Mouse (Mus musculus) CH12.LX (cell line): Measurements from ENCODE around the gene Defb28. TPM values are rescaled to one million over a fixed set of nuclear protein-coding genes. Genes with fewer than 3 reads are reported as not detected.

ENCODE experiments used
- DNase-seq: peaks from one replicate; pipeline ENCODE4 v3.0.0-alpha.2; 2013; ENCODE audit errors: extremely low read depth
- H3K27ac ChIP-seq: 2 replicates; pipeline ENCODE4 v1.5.1; 2012; ENCODE audit warnings: low read depth, mild to moderate bottlenecking, control low read depth, moderate library complexity; ENCODE audit not compliant: insufficient read depth
- H3K27me3 ChIP-seq: replicated peaks from 2 replicates; pipeline ENCODE3; 2012; ENCODE audit warnings: inconsistent platforms
- H3K36me3 ChIP-seq, 2 experiments: replicated peaks in 1 of 2; 2 replicates each; pipeline versions ENCODE3 to v1.6.1; 2012; ENCODE audit warnings: inconsistent platforms in 1 of 2, low read length in 1 of 2, mild to moderate bottlenecking in 1 of 2, mixed read lengths in 1 of 2, moderate library complexity in 1 of 2; ENCODE audit not compliant: control insufficient read depth in 1 of 2, insufficient read depth in 1 of 2
- H3K4me1 ChIP-seq, 2 experiments: 2 replicates each; pipeline ENCODE4 v1.6.1; 2012; ENCODE audit warnings: inconsistent platforms in 1 of 2, moderate library complexity in 1 of 2; ENCODE audit not compliant: insufficient read depth in 2 of 2, control insufficient read depth in 1 of 2
- H3K4me2 ChIP-seq: 2 replicates; pipeline ENCODE4 v1.6.1; 2012; ENCODE audit warnings: low read depth, mild to moderate bottlenecking, control low read depth; ENCODE audit not compliant: poor library complexity, insufficient read depth, severe bottlenecking
- H3K4me3 ChIP-seq, 3 experiments: fragments of 150-350 bp in 1 of 3; sonication (generic) in 1 of 3; replicated peaks in 1 of 3; 2 replicates each; pipeline versions ENCODE3 to v1.5.1; 2011 to 2012; ENCODE audit warnings: low read depth in 2 of 3, low read length in 2 of 3, mild to moderate bottlenecking in 2 of 3, moderate library complexity in 2 of 3, control low read depth in 1 of 3, improper control_type of control experiment in 1 of 3, inconsistent platforms in 1 of 3, mixed read lengths in 1 of 3; ENCODE audit not compliant: poor library complexity in 1 of 3
- H3K79me2 ChIP-seq: replicated peaks from 2 replicates; pipeline ENCODE4 v1.6.1; 2012; ENCODE audit warnings: mild to moderate bottlenecking, moderate library complexity; ENCODE audit not compliant: control insufficient read depth, poor library complexity, insufficient read depth, severe bottlenecking; ENCODE audit errors: extremely low read depth
- H3K9ac ChIP-seq: 2 replicates; pipeline ENCODE4 v1.6.1; 2012; ENCODE audit warnings: low read depth, mild to moderate bottlenecking, control low read depth, moderate library complexity; ENCODE audit not compliant: insufficient read depth
- H3K9me3 ChIP-seq: replicated peaks from 2 replicates; pipeline ENCODE3; 2012; ENCODE audit warnings: low read length, inconsistent platforms, mixed read lengths
- BHLHE40 ChIP-seq: IDR thresholded peaks from 2 replicates; pipeline ENCODE4 v1.6.1; 2011; ENCODE audit warnings: mild to moderate bottlenecking, low read depth, low read length, improper control_type of control experiment
- CHD1 ChIP-seq: IDR thresholded peaks from 2 replicates; pipeline ENCODE4 v1.6.1; 2012; ENCODE audit warnings: low read depth, low read length, improper control_type of control experiment, inconsistent platforms
- CHD2 ChIP-seq: IDR thresholded peaks from 2 replicates; pipeline ENCODE4 v1.6.1; 2011; ENCODE audit warnings: low read length, improper control_type of control experiment
- CTCF ChIP-seq, 2 experiments: IDR thresholded peaks in 1 of 2; conservative IDR thresholded peaks in 1 of 2; 2 replicates each; pipeline ENCODE4 v1.5.1; 2011 to 2012; ENCODE audit warnings: low read depth in 2 of 2, low read length in 2 of 2, improper control_type of control experiment in 1 of 2, inconsistent platforms in 1 of 2, mild to moderate bottlenecking in 1 of 2, moderate library complexity in 1 of 2
- E2F4 ChIP-seq: IDR thresholded peaks from 2 replicates; pipeline ENCODE4 v1.6.1; 2011; ENCODE audit warnings: low read depth, low read length, improper control_type of control experiment; ENCODE audit not compliant: insufficient replicate concordance
- ELF1 ChIP-seq: IDR thresholded peaks from 2 replicates; pipeline ENCODE4 v1.6.1; 2014; ENCODE audit warnings: low read depth, mild to moderate bottlenecking, inconsistent platforms, low read length, improper control_type of control experiment
- EP300 ChIP-seq: IDR thresholded peaks from 2 replicates; pipeline ENCODE4 v1.6.1; 2011; ENCODE audit warnings: low read length, improper control_type of control experiment
- GABPA ChIP-seq: IDR thresholded peaks from 2 replicates; pipeline ENCODE4 v1.6.1; 2012; ENCODE audit warnings: low read depth, low read length, improper control_type of control experiment, inconsistent platforms; ENCODE audit not compliant: insufficient replicate concordance
- JUN ChIP-seq: IDR thresholded peaks from 2 replicates; pipeline ENCODE4 v1.6.1; 2011; ENCODE audit warnings: low read depth, mild to moderate bottlenecking, low read length, improper control_type of control experiment, moderate library complexity; ENCODE audit not compliant: insufficient read depth
- MAFK ChIP-seq: IDR thresholded peaks from 2 replicates; pipeline ENCODE4 v1.6.1; 2011; ENCODE audit warnings: low read length, improper control_type of control experiment; ENCODE audit not compliant: insufficient replicate concordance
- MAX ChIP-seq: IDR thresholded peaks from 2 replicates; pipeline ENCODE4 v1.6.1; 2011; ENCODE audit warnings: low read length, improper control_type of control experiment
- MAZ ChIP-seq: IDR thresholded peaks from 2 replicates; pipeline ENCODE4 v1.6.1; 2012; ENCODE audit warnings: low read depth, mild to moderate bottlenecking, inconsistent platforms, low read length, improper control_type of control experiment, moderate library complexity
- MYC ChIP-seq: IDR thresholded peaks from 2 replicates; pipeline ENCODE4 v1.6.1; 2011; ENCODE audit warnings: low read depth, mild to moderate bottlenecking, improper control_type of control experiment, low read length
- NRF1 ChIP-seq: IDR thresholded peaks from 2 replicates; pipeline ENCODE4 v1.6.1; 2014; ENCODE audit warnings: low read depth, mild to moderate bottlenecking, inconsistent platforms, low read length, improper control_type of control experiment, moderate library complexity
- RCOR1 ChIP-seq: conservative IDR thresholded peaks from 2 replicates; pipeline ENCODE4 v1.6.1; 2012; ENCODE audit warnings: low read depth, mild to moderate bottlenecking, inconsistent platforms, low read length, improper control_type of control experiment
- SIN3A ChIP-seq: IDR thresholded peaks from 2 replicates; pipeline ENCODE4 v1.6.1; 2012; ENCODE audit warnings: low read length, improper control_type of control experiment, inconsistent platforms
- TBP ChIP-seq: conservative IDR thresholded peaks from 2 replicates; pipeline ENCODE4 v1.6.1; 2011; ENCODE audit warnings: low read depth, low read length, improper control_type of control experiment
- TCF12 ChIP-seq: IDR thresholded peaks from 2 replicates; pipeline ENCODE4 v1.6.1; 2014; ENCODE audit warnings: low read depth, mild to moderate bottlenecking, inconsistent platforms, low read length, improper control_type of control experiment
- UBTF ChIP-seq: IDR thresholded peaks from 2 replicates; pipeline ENCODE4 v1.6.1; 2012; ENCODE audit warnings: low read depth, mild to moderate bottlenecking, inconsistent platforms, low read length, improper control_type of control experiment, moderate library complexity
- ZNF384 ChIP-seq: IDR thresholded peaks from 2 replicates; pipeline ENCODE4 v1.6.1; 2012; ENCODE audit warnings: low read depth, low read length, improper control_type of control experiment, inconsistent platforms
- dilution Hi-C: fragments of 300-500 bp; cut with MboI; formaldehyde crosslinking; loops from 2 replicates; pipeline ENCODE4 v1.14.3; 2020; ENCODE audit warnings: low sequenced_read_pairs; ENCODE audit not compliant: extremely low pct_unique_long_range_greater_than_20kb, extremely low pct_ligation_motif_present
- in situ Hi-C: fragments of 300-500 bp; cut with MboI; formaldehyde crosslinking; loops from 3 replicates; pipeline ENCODE4 v1.14.3; 2019; ENCODE audit warnings: low sequenced_read_pairs, low pct_ligation_motif_present, low pct_unique_long_range_greater_than_20kb, mixed read lengths
- polyA plus RNA-seq: library from polyadenylated mRNA; unstranded; fragments of >175 nt; gene quantifications from 2 replicates; pipeline ENCODE4 v1.2.1, GENCODE M21; 2012; ENCODE audit warnings: low read depth; ENCODE audit not compliant: insufficient read length
- total RNA-seq, 2 experiments: library from RNA; depleted of rRNA; stranded (reverse); fragments of 300-350 nt in 1 of 2; fragments of >200 nt in 1 of 2; gene quantifications; 2 replicates each; pipeline ENCODE4 v1.2.3; 2012 to 2014

The Defb28 gene
- total and polyA plus RNA-seq, 3 experiments = not detected

GRCm38 (mm10) chr2:152569881-152570280 lies 51.8 kb downstream of the Defb28 start:
- Histone ChIP-seq H3K4me1 (no peaks in the 10 kb centered on the region), H3K27ac (no peak overlapping the region), H3K36me3 (no peaks in the 10 kb centered on the region), H3K4me2 (no peak overlapping the region), H3K4me3 (no peak overlapping the region), H3K27me3 (peaks cover 55% of the 10 kb centered on the region), H3K9ac (no peak overlapping the region), H3K79me2 (no peaks in the 10 kb centered on the region), H3K9me3 (peaks cover 7% of the 10 kb centered on the region)
- dilution Hi-C loops = no loop called here
- TF ChIP-seq JUN (no peak), CHD2 (no peak), TBP (no peak), EP300 (no peak), E2F4 (no peak), ELF1 (no peak), CHD1 (no peak), NRF1 (no peak), MAZ (no peak), MYC (no peak), MAX (no peak), UBTF (no peak), RCOR1 (no peak), MAFK (no peak), GABPA (no peak), TCF12 (no peak), SIN3A (no peak), ZNF384 (no peak), BHLHE40 (no peak)
- in situ Hi-C loops = no loop called here
- DNase-seq = no peak

DNA sequence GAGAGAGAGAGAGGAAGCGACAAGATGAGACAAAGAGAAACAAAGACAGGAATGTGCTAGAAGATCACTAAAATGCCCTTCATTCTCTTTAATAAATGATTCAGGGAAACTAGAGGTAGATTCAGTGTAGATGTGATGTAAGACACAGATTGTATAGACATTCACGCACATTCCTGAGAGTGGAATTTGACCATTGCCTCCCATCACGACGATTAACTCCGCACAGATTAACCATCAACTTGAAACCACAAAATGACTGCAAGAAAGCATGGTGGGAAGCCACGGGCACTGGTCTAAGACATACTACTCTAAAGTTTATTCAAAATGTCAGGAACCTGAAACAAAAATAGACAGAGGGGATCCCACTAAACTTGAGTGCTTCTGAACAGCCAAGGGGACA lies 52.3 kb downstream of the Defb28 start:
- Histone ChIP-seq H3K4me3 (no peak overlapping the region), H3K27me3 (peaks cover 55% of the 10 kb centered on the region), H3K4me2 (no peak overlapping the region), H3K27ac (no peak overlapping the region), H3K79me2 (no peaks in the 10 kb centered on the region), H3K36me3 (no peaks in the 10 kb centered on the region), H3K9me3 (peaks cover 7% of the 10 kb centered on the region), H3K4me1 (no peaks in the 10 kb centered on the region), H3K9ac (no peak overlapping the region)
- in situ Hi-C loops (no loop called here), dilution Hi-C loops (no loop called here)
- no peak for DNase-seq
- TF ChIP-seq ELF1 = no peak
- TF ChIP-seq GABPA = no peak
- TF ChIP-seq CTCF (conservative IDR thresholded peaks at IDR 0.05 in 1 of 2, IDR thresholded peaks at IDR 0.05 in 1 of 2; ENCODE audit: low read depth in 2 of 2, low read length in 2 of 2) = no peak

Other genes with a start within 250 kb of the Defb28 start
Only the 20 nearest of the 23 such genes appear.
- gene Rbck1, start 185.6 kb upstream of the Defb28 start, total RNA-seq (2012; rRNA removed) = 118 and 134 TPM in 2 replicates
- gene Rbck1, start 185.6 kb upstream of the Defb28 start, total RNA-seq (2014; rRNA removed) = 98.0 and 109 TPM in 2 replicates
- gene Rbck1, start 185.6 kb upstream of the Defb28 start, polyA plus RNA-seq = 133 and 143 TPM in 2 replicates
- 16.5 and 56.9 TPM in 2 replicates for gene Trib3, start 174.2 kb upstream of the Defb28 start, total RNA-seq (2012; rRNA removed)
- 18.2 and 30.0 TPM in 2 replicates for gene Trib3, start 174.2 kb upstream of the Defb28 start, total RNA-seq (2014; rRNA removed)
- gene Trib3, start 174.2 kb upstream of the Defb28 start, polyA plus RNA-seq = 23.7 and 25.1 TPM in 2 replicates
- not detected in 2 replicates for gene Nrsn2, start 141.6 kb upstream of the Defb28 start, total RNA-seq (2012; rRNA removed)
- not detected in 2 replicates for gene Nrsn2, start 141.6 kb upstream of the Defb28 start, total RNA-seq (2014; rRNA removed)
- gene Nrsn2, start 141.6 kb upstream of the Defb28 start, polyA plus RNA-seq = not detected in 2 replicates
- not detected in 2 replicates for gene Sox12, start 120.2 kb upstream of the Defb28 start, total RNA-seq (2012; rRNA removed)
- not detected in 2 replicates for gene Sox12, start 120.2 kb upstream of the Defb28 start, total RNA-seq (2014; rRNA removed)
- gene Sox12, start 120.2 kb upstream of the Defb28 start, polyA plus RNA-seq = 0.09 TPM in 1 of 2 replicates, not detected in the other
- gene Zcchc3, start 103.2 kb upstream of the Defb28 start, total RNA-seq (2012; rRNA removed) = not detected in 2 replicates
- not detected in 2 replicates for gene Zcchc3, start 103.2 kb upstream of the Defb28 start, total RNA-seq (2014; rRNA removed)
- not detected in 2 replicates for gene Zcchc3, start 103.2 kb upstream of the Defb28 start, polyA plus RNA-seq
- gene 6820408C15Rik, start 102.7 kb upstream of the Defb28 start, total RNA-seq (2012; rRNA removed) = not detected in 2 replicates
- not detected in 2 replicates for gene 6820408C15Rik, start 102.7 kb upstream of the Defb28 start, total RNA-seq (2014; rRNA removed)
- gene 6820408C15Rik, start 102.7 kb upstream of the Defb28 start, polyA plus RNA-seq = not detected in 2 replicates
- not detected in 2 replicates for gene Defb23, start 53.6 kb upstream of the Defb28 start, total RNA-seq (2012; rRNA removed)
- gene Defb23, start 53.6 kb upstream of the Defb28 start, total RNA-seq (2014; rRNA removed) = not detected in 2 replicates
- gene Defb23, start 53.6 kb upstream of the Defb28 start, polyA plus RNA-seq = not detected in 2 replicates
- gene Defb20, start 41.2 kb upstream of the Defb28 start, total RNA-seq (2012; rRNA removed) = not detected in 2 replicates
- not detected in 2 replicates for gene Defb20, start 41.2 kb upstream of the Defb28 start, total RNA-seq (2014; rRNA removed)
- not detected in 2 replicates for gene Defb20, start 41.2 kb upstream of the Defb28 start, polyA plus RNA-seq
- gene Defb22, start 28.1 kb upstream of the Defb28 start, total RNA-seq (2012; rRNA removed) = not detected in 2 replicates
- gene Defb22, start 28.1 kb upstream of the Defb28 start, total RNA-seq (2014; rRNA removed) = not detected in 2 replicates
- not detected in 2 replicates for gene Defb22, start 28.1 kb upstream of the Defb28 start, polyA plus RNA-seq
- not detected in 2 replicates for gene Defb26, start 6.6 kb upstream of the Defb28 start, total RNA-seq (2012; rRNA removed)
- not detected in 2 replicates for gene Defb26, start 6.6 kb upstream of the Defb28 start, total RNA-seq (2014; rRNA removed)
- gene Defb26, start 6.6 kb upstream of the Defb28 start, polyA plus RNA-seq = not detected in 2 replicates
- not detected in 2 replicates for gene Defb29, start 21.8 kb downstream of the Defb28 start, total RNA-seq (2012; rRNA removed)
- gene Defb29, start 21.8 kb downstream of the Defb28 start, total RNA-seq (2014; rRNA removed) = not detected in 2 replicates
- gene Defb29, start 21.8 kb downstream of the Defb28 start, polyA plus RNA-seq = not detected in 2 replicates
- not detected in 2 replicates for gene Gm17416, start 51.1 kb downstream of the Defb28 start, total RNA-seq (2012; rRNA removed)
- not detected in 2 replicates for gene Gm17416, start 51.1 kb downstream of the Defb28 start, total RNA-seq (2014; rRNA removed)
- not detected in 2 replicates for gene Gm17416, start 51.1 kb downstream of the Defb28 start, polyA plus RNA-seq
- gene Defb21, start 54.5 kb downstream of the Defb28 start, total RNA-seq (2012; rRNA removed) = not detected in 2 replicates
- not detected in 2 replicates for gene Defb21, start 54.5 kb downstream of the Defb28 start, total RNA-seq (2014; rRNA removed)
- gene Defb21, start 54.5 kb downstream of the Defb28 start, polyA plus RNA-seq = not detected in 2 replicates
- gene Defb19, start 62.1 kb downstream of the Defb28 start, total RNA-seq (2012; rRNA removed) = not detected in 2 replicates
- not detected in 2 replicates for gene Defb19, start 62.1 kb downstream of the Defb28 start, total RNA-seq (2014; rRNA removed)
- gene Defb19, start 62.1 kb downstream of the Defb28 start, polyA plus RNA-seq = not detected in 2 replicates
- gene Defb45, start 81.1 kb downstream of the Defb28 start, total RNA-seq (2012; rRNA removed) = not detected in 2 replicates
- gene Defb45, start 81.1 kb downstream of the Defb28 start, total RNA-seq (2014; rRNA removed) = not detected in 2 replicates
- gene Defb45, start 81.1 kb downstream of the Defb28 start, polyA plus RNA-seq = not detected in 2 replicates
- not detected in 2 replicates for gene Defb36, start 86.1 kb downstream of the Defb28 start, total RNA-seq (2012; rRNA removed)
- gene Defb36, start 86.1 kb downstream of the Defb28 start, total RNA-seq (2014; rRNA removed) = not detected in 2 replicates
- not detected in 2 replicates for gene Defb36, start 86.1 kb downstream of the Defb28 start, polyA plus RNA-seq
- gene Defb25, start 104.8 kb downstream of the Defb28 start, total RNA-seq (2012; rRNA removed) = 0.84 TPM in 1 of 2 replicates, not detected in the other
- gene Defb25, start 104.8 kb downstream of the Defb28 start, total RNA-seq (2014; rRNA removed) = not detected in 2 replicates
- 0.94 and 1.8 TPM in 2 replicates for gene Defb25, start 104.8 kb downstream of the Defb28 start, polyA plus RNA-seq
- 0.13 and 0.55 TPM in 2 replicates for gene Rem1, start 108.7 kb downstream of the Defb28 start, total RNA-seq (2012; rRNA removed)
- 0.74 and 0.82 TPM in 2 replicates for gene Rem1, start 108.7 kb downstream of the Defb28 start, total RNA-seq (2014; rRNA removed)
- 0.70 and 0.80 TPM in 2 replicates for gene Rem1, start 108.7 kb downstream of the Defb28 start, polyA plus RNA-seq
- gene H13, start 151.2 kb downstream of the Defb28 start, total RNA-seq (2012; rRNA removed) = 137 and 145 TPM in 2 replicates
- gene H13, start 151.2 kb downstream of the Defb28 start, total RNA-seq (2014; rRNA removed) = 105 and 116 TPM in 2 replicates
- 161 and 175 TPM in 2 replicates for gene H13, start 151.2 kb downstream of the Defb28 start, polyA plus RNA-seq
- 3.3 and 5.4 TPM in 2 replicates for gene Mcts2, start 168.8 kb downstream of the Defb28 start, total RNA-seq (2012; rRNA removed)
- gene Mcts2, start 168.8 kb downstream of the Defb28 start, total RNA-seq (2014; rRNA removed) = 0.95 and 1.5 TPM in 2 replicates
- 3.2 and 3.8 TPM in 2 replicates for gene Mcts2, start 168.8 kb downstream of the Defb28 start, polyA plus RNA-seq